Mouse (Mus musculus): ENCODE results near the gene Klhl5.

Gene Klhl5
- long read RNA-seq, experiment 1, partial matches to known transcripts: 3 of 3 reads
- long read RNA-seq, experiment 1, other reads (novel, unspliced or antisense): 0 of 3 reads
- long read RNA-seq, experiment 2, partial matches to known transcripts: 5 of 8 reads
- long read RNA-seq, experiment 2, other reads (novel, unspliced or antisense): 1 of 8 reads

GRCm38 (mm10) chr5:65106876-65107772, at the start of gene Klhl5:
Gene Klhl5, plus strand, starts transcription at chr5:65107539.
- intact Hi-C loops (cut with DNase I): no loop called here

DNA sequence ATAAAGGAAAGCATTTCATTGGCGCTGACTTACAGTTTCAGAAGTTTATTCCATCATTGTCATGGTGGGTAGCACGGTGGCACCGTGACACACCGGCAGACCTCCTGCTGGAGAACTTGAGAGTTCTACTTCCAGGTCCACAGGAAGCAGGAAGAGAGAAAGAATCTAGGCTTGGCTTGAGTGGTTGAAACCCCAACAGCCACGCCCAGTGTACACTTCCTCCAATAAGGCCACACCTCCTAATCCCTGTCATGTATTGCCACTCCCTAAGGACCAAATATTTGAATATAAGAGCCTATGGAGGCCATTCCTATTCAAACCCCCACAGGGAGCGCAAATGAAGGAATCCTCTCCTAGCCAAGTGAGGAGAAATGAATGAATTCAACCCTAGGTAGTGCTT, 49.7 kb upstream of the Klhl5 start:
- intact Hi-C loops (cut with DNase I): no loop called here

DNA sequence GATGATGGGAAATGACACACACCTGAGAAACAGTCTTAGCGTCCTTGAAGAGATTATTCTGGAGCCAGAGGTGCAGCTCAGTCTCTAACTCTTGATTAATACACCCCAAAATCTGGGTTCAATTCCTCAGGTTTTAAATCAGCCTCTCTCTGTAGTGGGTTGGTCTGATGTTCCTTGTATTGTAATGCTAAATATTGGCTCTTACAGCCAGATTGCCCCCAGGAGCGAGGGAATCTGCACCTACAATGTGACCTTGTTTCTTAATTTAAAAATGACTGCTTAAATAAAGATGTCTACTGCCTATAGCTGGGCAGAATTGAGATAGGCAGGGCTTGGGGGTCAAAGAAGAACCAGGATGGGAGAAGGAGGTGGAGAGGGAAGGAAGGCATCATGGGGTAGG, 47.5 kb upstream of the Klhl5 start:
- intact Hi-C loops (cut with DNase I): no loop called here

- intact Hi-C loops (cut with DNase I): no loop called here
These were observed 45.1 kb upstream of the Klhl5 start for GRCm38 (mm10) chr5:65062236-65062635.

- intact Hi-C loops (cut with DNase I): no loop called here
These were observed 44.1 kb upstream of the Klhl5 start for GRCm38 (mm10) chr5:65063266-65063665.

DNA sequence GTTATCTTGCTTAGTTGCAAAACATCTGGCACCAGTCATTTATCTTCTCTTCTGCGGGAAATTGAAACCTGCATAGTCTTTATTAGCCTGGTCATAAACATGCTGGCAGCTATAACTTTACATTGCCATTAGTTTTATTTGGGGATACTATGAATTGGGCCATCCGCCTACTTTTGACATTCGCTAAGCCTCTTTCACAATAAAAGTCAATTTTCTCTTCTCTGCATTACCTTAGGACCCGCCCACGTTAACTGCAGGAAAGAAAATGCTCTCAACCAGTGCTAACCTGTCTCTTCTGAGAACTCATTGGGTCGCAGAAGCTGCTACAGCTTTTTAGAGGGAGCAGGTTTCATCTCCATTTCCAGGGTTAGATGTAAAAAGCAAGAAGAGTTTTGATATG, 39.2 kb upstream of the Klhl5 start:
- intact Hi-C loops (cut with DNase I): no loop called here

DNA sequence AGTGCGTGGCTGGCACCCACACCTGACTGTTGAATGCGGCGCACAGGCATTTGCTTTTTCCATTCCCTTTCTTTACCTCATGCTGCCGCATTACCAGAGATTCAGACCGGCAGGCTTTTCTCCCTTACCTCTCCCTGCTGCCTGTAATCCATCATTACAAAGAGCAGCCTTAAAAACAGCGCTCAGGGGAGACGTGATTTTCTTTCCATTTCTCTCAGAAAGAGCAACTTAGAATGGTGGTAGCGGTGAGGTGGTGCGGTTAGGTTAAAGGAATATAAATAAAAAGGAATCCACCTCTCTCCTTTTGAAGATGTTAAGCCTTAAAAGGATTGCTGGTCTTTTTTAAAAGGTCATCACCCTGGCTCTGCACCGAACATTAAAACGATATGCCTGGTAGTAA, 37.5 kb upstream of the Klhl5 start:
- intact Hi-C loops (cut with DNase I): no loop called here

DNA sequence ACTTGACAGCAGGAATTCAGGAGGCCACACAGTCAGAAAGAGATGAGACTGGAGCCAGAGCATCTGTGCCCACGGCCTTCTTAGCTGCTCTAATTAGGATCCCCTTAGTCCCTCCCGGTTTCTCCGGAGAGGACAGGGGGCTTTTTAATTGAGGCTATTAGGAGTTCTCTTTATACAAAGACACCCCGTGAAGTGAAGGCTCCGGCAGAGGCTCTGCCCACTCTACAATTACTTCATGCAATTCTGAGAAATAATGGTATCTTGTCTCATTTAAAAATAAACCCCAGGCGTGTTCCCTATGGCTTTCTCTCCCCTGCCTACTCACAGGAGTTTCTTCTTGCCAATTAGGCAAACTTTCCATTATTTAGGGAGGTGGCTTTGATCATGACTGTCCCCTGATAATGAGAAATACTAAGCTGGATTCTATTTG, 35.6 kb upstream of the Klhl5 start:
- intact Hi-C loops (cut with DNase I): no loop called here

GRCm38 (mm10) chr5:65073247-65073646, 34.1 kb upstream of the Klhl5 start:
- intact Hi-C loops (cut with DNase I): no loop called here

- intact Hi-C loops (cut with DNase I): no loop called here
These were observed 32.6 kb upstream of the Klhl5 start for GRCm38 (mm10) chr5:65074693-65075092.

DNA sequence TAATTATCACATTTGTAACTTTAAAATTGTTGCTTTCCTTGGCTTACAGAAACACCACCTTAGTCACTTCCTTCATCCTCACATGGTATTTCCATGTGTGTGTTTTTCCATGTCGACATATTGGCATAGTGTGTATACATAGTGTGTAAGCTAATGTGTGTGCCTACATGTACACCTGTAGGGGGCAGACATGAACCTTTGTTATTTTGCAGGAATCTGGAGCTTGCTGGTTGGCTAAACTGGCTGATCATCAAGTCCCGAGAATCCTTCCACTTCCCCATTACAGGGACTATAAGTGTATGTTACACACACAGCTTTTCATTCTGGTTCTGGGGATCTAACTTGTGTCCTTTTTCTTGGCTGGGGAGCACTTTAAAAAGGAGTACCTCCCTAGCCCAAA, 31.3 kb upstream of the Klhl5 start:
- intact Hi-C loops (cut with DNase I): no loop called here

GRCm38 (mm10) chr5:65076748-65077147, 30.6 kb upstream of the Klhl5 start:
- intact Hi-C loops (cut with DNase I): no loop called here

GRCm38 (mm10) chr5:65078081-65078480, 29.3 kb upstream of the Klhl5 start:
- intact Hi-C loops (cut with DNase I): no loop called here

DNA sequence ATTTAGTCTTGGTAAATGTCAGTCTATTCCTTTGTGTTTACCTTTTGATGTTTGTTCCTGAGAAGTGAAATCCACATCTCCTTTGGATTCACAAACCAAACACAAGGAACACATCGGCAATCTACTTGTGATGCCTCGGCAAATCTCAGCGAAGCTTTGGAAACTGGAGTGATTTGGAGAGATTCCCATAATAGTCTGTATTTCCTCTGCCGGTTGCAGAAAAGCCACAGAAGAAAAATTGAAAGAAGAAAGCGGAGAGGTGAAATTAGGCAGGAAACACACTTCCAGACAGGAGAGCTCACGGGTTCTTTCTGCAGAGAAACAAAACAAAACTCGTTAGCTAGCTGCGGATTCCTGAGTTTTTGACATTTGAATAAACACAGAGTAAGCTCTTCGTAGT, 27.5 kb upstream of the Klhl5 start:
- intact Hi-C loops (cut with DNase I): no loop called here

DNA sequence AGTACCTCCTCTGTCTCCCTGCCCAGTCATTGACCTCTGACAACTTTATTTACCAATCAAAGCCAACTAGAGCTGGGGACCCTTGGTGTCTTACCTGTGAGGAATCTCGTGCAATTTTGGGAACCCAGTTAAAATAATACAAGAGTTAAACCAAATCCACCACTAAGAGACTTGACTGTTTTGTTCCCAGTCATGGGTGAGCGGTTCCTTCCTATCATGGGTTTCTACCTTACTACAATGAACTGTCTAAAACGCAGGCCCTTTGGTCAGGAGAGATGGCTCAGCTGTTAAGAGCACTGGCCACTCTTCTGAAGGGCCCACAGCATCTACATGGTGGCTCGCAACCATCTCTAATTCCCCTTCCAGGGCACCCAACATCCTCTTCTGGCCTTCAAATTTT, 25.5 kb upstream of the Klhl5 start:
- intact Hi-C loops (cut with DNase I): no loop called here

DNA sequence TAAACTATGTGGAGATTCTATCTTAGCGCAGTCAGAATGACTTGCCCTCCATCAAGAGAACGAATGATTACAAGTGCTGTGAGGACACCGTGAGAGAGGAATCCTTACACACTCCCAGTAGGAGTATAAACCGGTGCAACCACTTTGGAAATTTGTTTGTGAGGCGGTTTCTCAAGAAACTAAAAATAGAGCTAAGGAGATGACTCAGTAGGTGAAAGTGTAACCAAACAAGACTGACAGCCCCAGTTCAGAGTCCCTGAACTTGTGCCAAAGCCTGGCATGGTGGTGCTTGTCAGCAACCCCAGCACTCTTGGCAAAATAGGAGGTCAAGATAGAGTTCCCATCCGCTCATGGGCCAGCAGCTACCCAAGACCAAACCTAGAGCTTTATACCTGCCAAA, 20.8 kb upstream of the Klhl5 start:
- intact Hi-C loops (cut with DNase I): no loop called here

DNA sequence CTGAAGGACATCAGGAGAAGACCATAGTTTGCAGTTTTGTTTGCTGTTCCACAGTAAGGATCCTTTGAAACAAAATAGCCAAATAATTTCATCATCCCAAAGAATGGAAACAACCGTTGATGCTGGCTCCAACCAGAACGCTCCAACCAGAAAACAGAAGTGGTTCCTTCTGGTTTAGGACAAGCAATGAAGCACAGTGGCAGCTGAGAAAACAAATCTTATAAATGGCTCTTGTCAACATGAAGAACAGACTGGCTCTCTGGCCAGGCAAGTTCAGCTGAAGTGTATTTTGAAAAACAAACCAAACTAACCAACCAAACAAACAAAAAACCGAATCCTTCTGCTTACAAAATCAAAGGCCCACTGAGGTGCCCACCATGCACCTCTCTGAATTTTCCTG, 17.6 kb upstream of the Klhl5 start:
- intact Hi-C loops (cut with DNase I): no loop called here

DNA sequence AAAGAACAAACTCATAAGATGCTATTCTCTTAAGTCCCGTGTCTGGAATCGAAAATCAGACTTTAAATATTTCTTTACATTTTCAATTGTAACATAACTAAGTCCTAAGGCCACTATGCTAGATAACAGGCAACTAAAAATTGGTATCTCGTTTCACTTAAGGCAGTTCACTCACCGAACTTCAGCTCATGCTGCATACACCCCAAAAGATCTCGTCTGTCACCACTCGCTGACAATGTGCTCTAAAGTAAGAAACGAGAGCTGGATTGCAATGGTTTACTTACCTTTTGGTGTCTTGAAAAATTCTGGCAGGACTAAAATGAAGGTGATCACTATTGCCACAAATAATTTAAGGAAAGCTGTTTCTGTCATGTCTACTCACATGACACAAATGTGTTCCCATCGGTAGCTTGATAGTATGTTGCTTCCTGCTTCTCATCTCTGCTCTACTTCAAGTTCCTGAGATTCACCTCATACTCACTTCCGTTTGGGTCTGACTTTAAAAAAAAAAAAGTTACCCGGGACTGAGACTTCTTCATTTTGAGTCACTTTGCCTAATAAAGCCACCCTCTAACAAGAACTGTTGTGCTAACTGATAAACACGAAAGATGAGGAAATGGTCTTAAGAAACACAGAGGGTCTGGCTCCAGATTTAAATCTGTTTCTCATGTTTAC, 16.0 kb upstream of the Klhl5 start:
- intact Hi-C loops (cut with DNase I): no loop called here

- intact Hi-C loops (cut with DNase I): no loop called here
These were observed 15.4 kb upstream of the Klhl5 start, which contains the start of gene Tmem156 for GRCm38 (mm10) chr5:65091921-65092320. Gene Tmem156, minus strand, starts transcription at chr5:65092132.

DNA sequence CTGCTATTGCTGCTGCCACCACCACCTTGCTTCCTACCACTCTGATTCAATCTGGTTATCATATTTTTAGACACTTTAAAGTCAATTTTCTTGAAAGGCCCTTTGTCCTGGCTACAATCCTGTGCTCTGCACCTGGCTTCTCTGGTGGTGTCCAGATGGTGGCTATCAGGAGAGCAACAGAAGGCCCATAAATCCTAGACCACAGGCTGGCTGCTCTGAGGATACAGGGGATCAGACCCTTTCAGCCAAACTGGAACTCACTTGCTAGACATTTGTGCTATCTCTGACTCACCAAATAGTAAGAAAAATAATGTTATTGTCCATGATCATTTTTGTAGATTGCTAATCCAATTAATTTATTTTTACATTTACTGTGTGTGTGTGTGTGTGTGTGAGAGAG, 13.6 kb upstream of the Klhl5 start:
- intact Hi-C loops (cut with DNase I): no loop called here

DNA sequence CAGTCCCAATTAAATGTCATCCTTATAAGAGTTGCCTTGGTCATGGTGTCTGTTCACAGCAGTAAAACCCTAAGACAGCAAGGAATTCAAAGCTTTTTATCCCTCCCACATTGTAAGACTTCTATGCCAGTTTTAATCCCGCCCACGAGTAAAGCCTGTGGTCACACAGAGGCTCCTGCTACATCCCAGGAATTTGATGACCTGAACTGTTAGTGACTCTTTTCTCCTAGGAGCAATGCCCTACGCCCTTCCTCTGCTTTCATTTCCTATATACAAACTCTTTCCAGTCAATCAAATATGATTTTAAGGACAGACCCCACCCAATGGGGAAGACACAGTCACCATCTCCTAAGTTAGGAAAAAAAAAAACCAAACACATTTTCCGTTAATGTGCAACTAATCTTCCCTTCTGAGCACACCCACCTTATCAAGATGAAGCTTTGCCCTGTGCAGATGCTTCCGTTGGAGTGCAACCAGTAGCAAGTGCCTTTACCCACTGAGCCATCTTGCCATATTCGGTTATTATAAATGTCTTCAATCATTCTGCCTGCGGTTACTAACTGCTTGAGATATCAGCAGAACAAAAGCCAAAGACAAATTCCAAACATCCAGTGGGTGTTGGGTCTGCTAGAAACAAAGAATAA, 12.3 kb upstream of the Klhl5 start:
- intact Hi-C loops (cut with DNase I): no loop called here

DNA sequence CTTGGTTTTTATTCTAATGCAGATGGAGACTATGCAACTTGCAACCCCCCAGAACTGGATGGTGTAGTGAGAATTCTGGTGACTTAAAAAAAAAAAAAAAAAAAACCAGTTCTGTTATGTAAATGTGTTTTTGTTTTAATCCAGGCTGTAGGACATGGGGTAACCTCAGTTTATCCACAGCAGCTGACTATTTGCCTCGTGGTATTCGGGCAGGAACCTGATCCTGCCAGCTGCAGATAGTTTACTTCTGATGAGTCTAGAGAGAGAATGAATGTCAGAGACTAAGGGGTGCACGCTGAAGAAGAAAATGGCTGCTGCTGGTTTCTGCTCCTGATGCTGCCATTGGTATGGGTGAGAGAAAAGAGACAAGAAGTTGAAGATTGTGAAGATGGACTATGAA, 11.3 kb upstream of the Klhl5 start:
- intact Hi-C loops (cut with DNase I): no loop called here

Data from adrenal gland (tissue).